Mouse (Mus musculus): ENCODE data around the gene Csnk1g2. TPM values are rescaled to one million over a fixed set of nuclear protein-coding genes. Genes with fewer than 3 reads are reported as not detected.

Gene Csnk1g2
- polyA plus RNA-seq, 1 experiment from 2014 or later = 134 TPM

- H3K27ac ChIP-seq (ENCODE audit: low read depth, low read length) = no peak overlapping the region
Measured at GRCm38 (mm10) chr10:80684984-80685383, 62.3 kb downstream of the Csnk1g2 start.

GRCm38 (mm10) chr10:80686617-80687016 is 64.0 kb downstream of the Csnk1g2 start:
- 94% methylated on average over 3 of the region's 3 CpGs for WGBS
- Histone ChIP-seq H3K27ac (ENCODE audit: low read depth, low read length) (no peak overlapping the region), H3K27me3 (ENCODE audit: control insufficient read depth, insufficient read depth, low read length) (no peaks in the 10 kb centered on the region), H3K4me2 (ENCODE audit: low read depth, low read length, severe bottlenecking) (no peak overlapping the region), H3K4me1 (replicated peaks; ENCODE audit: control insufficient read depth, insufficient read depth, low read length) (no peaks in the 10 kb centered on the region), H3K9ac (ENCODE audit: low read length) (no peak overlapping the region), H3K9me3 (ENCODE audit: control insufficient read depth, low read length) (no peaks in the 10 kb centered on the region), H3K36me3 (ENCODE audit: control insufficient read depth, insufficient read depth, low read length) (peaks cover 11% of the 10 kb centered on the region), H3K4me3 (ENCODE audit: low read depth, low read length) (no peak overlapping the region)
- DNase-seq (ENCODE audit: low spot score) = no peak
- ATAC-seq (replicated peaks; ENCODE audit: low FRiP score) = no peak

More at GRCm38 (mm10) chr10:80684984-80685383, 62.3 kb downstream of the Csnk1g2 start:
- no peak overlapping the region for H3K4me2 ChIP-seq (ENCODE audit: low read depth, low read length, severe bottlenecking)
- H3K27me3 ChIP-seq (ENCODE audit: control insufficient read depth, insufficient read depth, low read length) = no peaks in the 10 kb centered on the region
- no peaks in the 10 kb centered on the region for H3K4me1 ChIP-seq (replicated peaks; ENCODE audit: control insufficient read depth, insufficient read depth, low read length)
- H3K4me3 ChIP-seq (ENCODE audit: low read depth, low read length) = no peak overlapping the region
- peaks cover 11% of the 10 kb centered on the region for H3K36me3 ChIP-seq (ENCODE audit: control insufficient read depth, insufficient read depth, low read length)
- DNase-seq (ENCODE audit: low spot score) = no peak
- no peak overlapping the region for H3K9ac ChIP-seq (ENCODE audit: low read length)
- H3K9me3 ChIP-seq (ENCODE audit: control insufficient read depth, low read length) = no peaks in the 10 kb centered on the region
- WGBS = 90% methylated on average over 4 of the region's 4 CpGs
- ATAC-seq (replicated peaks; ENCODE audit: low FRiP score) = no peak

GRCm38 (mm10) chr10:80687850-80688249 is 65.2 kb downstream of the Csnk1g2 start:
- Histone ChIP-seq H3K27ac (ENCODE audit: low read depth, low read length) (no peak overlapping the region), H3K4me3 (ENCODE audit: low read depth, low read length) (no peak overlapping the region), H3K4me1 (replicated peaks; ENCODE audit: control insufficient read depth, insufficient read depth, low read length) (no peaks in the 10 kb centered on the region), H3K36me3 (ENCODE audit: control insufficient read depth, insufficient read depth, low read length) (peaks cover 11% of the 10 kb centered on the region), H3K9me3 (ENCODE audit: control insufficient read depth, low read length) (no peaks in the 10 kb centered on the region), H3K9ac (ENCODE audit: low read length) (no peak overlapping the region), H3K4me2 (ENCODE audit: low read depth, low read length, severe bottlenecking) (no peak overlapping the region), H3K27me3 (ENCODE audit: control insufficient read depth, insufficient read depth, low read length) (no peaks in the 10 kb centered on the region)
- no peak for ATAC-seq (replicated peaks; ENCODE audit: low FRiP score)
- 52% methylated on average over 5 of the region's 5 CpGs for WGBS
- no peak for DNase-seq (ENCODE audit: low spot score)

Small RNA genes lying within 50 kb of the gene (microRNA-seq; reads per million reads assigned to microRNA genes)
- not detected for gene Mir6912 (ENCODE audit: insufficient number of aligned reads)

Other genes with a start within 250 kb of the Csnk1g2 start
- 13.3 and 15.9 TPM in 2 replicates for gene Mex3d, start 235.2 kb upstream of the Csnk1g2 start, polyA plus RNA-seq (2014; fragmentation: Nextera tagmentation; extraction: Ambion mirVana)
- 276 and 322 TPM in 2 replicates for gene Mbd3, start 223.3 kb upstream of the Csnk1g2 start, polyA plus RNA-seq (2014; fragmentation: Nextera tagmentation; extraction: Ambion mirVana)
- 430 and 504 TPM in 2 replicates for gene Uqcr11, start 216.0 kb upstream of the Csnk1g2 start, polyA plus RNA-seq (2014; fragmentation: Nextera tagmentation; extraction: Ambion mirVana)
- gene Tcf3, start 189.2 kb upstream of the Csnk1g2 start, polyA plus RNA-seq (2014; fragmentation: Nextera tagmentation; extraction: Ambion mirVana) = 237 and 256 TPM in 2 replicates
- 0.49 and 0.53 TPM in 2 replicates for gene Onecut3, start 128.0 kb upstream of the Csnk1g2 start, polyA plus RNA-seq (2014; fragmentation: Nextera tagmentation; extraction: Ambion mirVana)
- 0.35 and 0.59 TPM in 2 replicates for gene Atp8b3, start 83.7 kb upstream of the Csnk1g2 start, polyA plus RNA-seq (2014; fragmentation: Nextera tagmentation; extraction: Ambion mirVana)
- gene Rexo1, start 61.3 kb upstream of the Csnk1g2 start, polyA plus RNA-seq (2014; fragmentation: Nextera tagmentation; extraction: Ambion mirVana) = 34.9 and 37.1 TPM in 2 replicates
- 5.9 and 7.7 TPM in 2 replicates for gene Klf16, start 45.5 kb upstream of the Csnk1g2 start, polyA plus RNA-seq (2014; fragmentation: Nextera tagmentation; extraction: Ambion mirVana)
- gene Abhd17a, start 32.5 kb upstream of the Csnk1g2 start, polyA plus RNA-seq (2014; fragmentation: Nextera tagmentation; extraction: Ambion mirVana) = 94.6 and 121 TPM in 2 replicates
- gene Scamp4, start 20.0 kb upstream of the Csnk1g2 start, polyA plus RNA-seq (2014; fragmentation: Nextera tagmentation; extraction: Ambion mirVana) = 67.7 and 78.5 TPM in 2 replicates
- gene Adat3, start 20.0 kb upstream of the Csnk1g2 start, polyA plus RNA-seq (2014; fragmentation: Nextera tagmentation; extraction: Ambion mirVana) = 7.6 and 9.5 TPM in 2 replicates
- 3.6 and 4.7 TPM in 2 replicates for gene Gm49322, start 16.8 kb upstream of the Csnk1g2 start, polyA plus RNA-seq (2014; fragmentation: Nextera tagmentation; extraction: Ambion mirVana)
- 78.3 and 97.3 TPM in 2 replicates for gene Btbd2, start 34.2 kb downstream of the Csnk1g2 start, polyA plus RNA-seq (2014; fragmentation: Nextera tagmentation; extraction: Ambion mirVana)
- 85.1 and 87.0 TPM in 2 replicates for gene Mknk2, start 55.3 kb downstream of the Csnk1g2 start, polyA plus RNA-seq (2014; fragmentation: Nextera tagmentation; extraction: Ambion mirVana)
- 57.9 and 61.1 TPM in 2 replicates for gene Mob3a, start 79.1 kb downstream of the Csnk1g2 start, polyA plus RNA-seq (2014; fragmentation: Nextera tagmentation; extraction: Ambion mirVana)
- gene Izumo4, start 79.3 kb downstream of the Csnk1g2 start, polyA plus RNA-seq (2014; fragmentation: Nextera tagmentation; extraction: Ambion mirVana) = 4.8 and 7.2 TPM in 2 replicates
- 84.2 and 86.3 TPM in 2 replicates for gene Ap3d1, start 119.4 kb downstream of the Csnk1g2 start, polyA plus RNA-seq (2014; fragmentation: Nextera tagmentation; extraction: Ambion mirVana)
- 34.5 and 34.9 TPM in 2 replicates for gene Dot1l, start 132.4 kb downstream of the Csnk1g2 start, polyA plus RNA-seq (2014; fragmentation: Nextera tagmentation; extraction: Ambion mirVana)
- gene Sf3a2, start 175.4 kb downstream of the Csnk1g2 start, polyA plus RNA-seq (2014; fragmentation: Nextera tagmentation; extraction: Ambion mirVana) = 116 and 119 TPM in 2 replicates
- 160 and 163 TPM in 2 replicates for gene Plekhj1, start 175.8 kb downstream of the Csnk1g2 start, polyA plus RNA-seq (2014; fragmentation: Nextera tagmentation; extraction: Ambion mirVana)
- gene Amh, start 182.4 kb downstream of the Csnk1g2 start, polyA plus RNA-seq (2014; fragmentation: Nextera tagmentation; extraction: Ambion mirVana) = 0.15 and 0.16 TPM in 2 replicates
- gene Jsrp1, start 190.7 kb downstream of the Csnk1g2 start, polyA plus RNA-seq (2014; fragmentation: Nextera tagmentation; extraction: Ambion mirVana) = 0.47 and 0.59 TPM in 2 replicates
- 1,775 and 1,994 TPM in 2 replicates for gene Oaz1, start 203.8 kb downstream of the Csnk1g2 start, polyA plus RNA-seq (2014; fragmentation: Nextera tagmentation; extraction: Ambion mirVana)
- 1.2 and 2.1 TPM in 2 replicates for gene Lingo3, start 221.2 kb downstream of the Csnk1g2 start, polyA plus RNA-seq (2014; fragmentation: Nextera tagmentation; extraction: Ambion mirVana)
- gene Lsm7, start 232.4 kb downstream of the Csnk1g2 start, polyA plus RNA-seq (2014; fragmentation: Nextera tagmentation; extraction: Ambion mirVana) = 308 and 322 TPM in 2 replicates
- 37.0 and 39.8 TPM in 2 replicates for gene Sppl2b, start 232.4 kb downstream of the Csnk1g2 start, polyA plus RNA-seq (2014; fragmentation: Nextera tagmentation; extraction: Ambion mirVana)
- gene Tmprss9, start 249.0 kb downstream of the Csnk1g2 start, polyA plus RNA-seq (2014; fragmentation: Nextera tagmentation; extraction: Ambion mirVana) = 0.08 and 0.12 TPM in 2 replicates